Mouse (Mus musculus) MEL (cell line): ENCODE measurements at regions not wholly inside any gene's neighbourhood (a gene's known extent, or its start where the extent isn't known, plus 50 kb on each side); places are given as distances from the start of the nearest gene placed in this dataset.

Experiments
- CHD2 ChIP-seq: IDR thresholded peaks from 2 replicates; pipeline ENCODE4 v1.6.1; 2011; ENCODE audit warnings: low read length, improper control_type of control experiment
- CTCF ChIP-seq, 3 experiments: IDR thresholded peaks in 2 of 3; conservative IDR thresholded peaks in 1 of 3; 2 replicates each; pipeline ENCODE4 v1.5.1; 2011 to 2012; ENCODE audit warnings: low read length in 3 of 3, low read depth in 2 of 3, mild to moderate bottlenecking in 2 of 3, improper control_type of control experiment in 1 of 3, inconsistent platforms in 1 of 3, mixed read lengths in 1 of 3, moderate library complexity in 1 of 3; ENCODE audit not compliant: control insufficient read depth in 1 of 3, insufficient read depth in 1 of 3, poor library complexity in 1 of 3, severe bottlenecking in 1 of 3
- GABPA ChIP-seq: IDR thresholded peaks from 2 replicates; pipeline ENCODE4 v1.6.1; 2012; ENCODE audit warnings: low read depth, mild to moderate bottlenecking, inconsistent platforms, low read length, improper control_type of control experiment, moderate library complexity
- JUND ChIP-seq: IDR thresholded peaks from 2 replicates; pipeline ENCODE4 v1.6.1; 2011; ENCODE audit warnings: low read depth, mild to moderate bottlenecking, improper control_type of control experiment, low read length
- KAT2A ChIP-seq: conservative IDR thresholded peaks from 2 replicates; pipeline ENCODE4 v1.6.1; 2012; ENCODE audit warnings: low read depth, low read length, improper control_type of control experiment, inconsistent platforms
- POLR2A ChIP-seq, 2 experiments: IDR thresholded peaks; 2 replicates each; pipeline ENCODE4 v1.6.1; 2011 to 2012; ENCODE audit warnings: low read length in 2 of 2, mild to moderate bottlenecking in 2 of 2, control low read depth in 1 of 2, improper control_type of control experiment in 1 of 2, low read depth in 1 of 2, moderate library complexity in 1 of 2; ENCODE audit not compliant: control insufficient read depth in 1 of 2, insufficient read depth in 1 of 2, poor library complexity in 1 of 2
- POLR2AphosphoS2 ChIP-seq: IDR thresholded peaks from 2 replicates; pipeline ENCODE4 v1.6.1; 2011; ENCODE audit warnings: low read length, improper control_type of control experiment
- UBTF ChIP-seq: IDR thresholded peaks from 2 replicates; pipeline ENCODE4 v1.6.1; 2012; ENCODE audit warnings: low read depth, mild to moderate bottlenecking, inconsistent platforms, low read length, improper control_type of control experiment, moderate library complexity, borderline replicate concordance; ENCODE audit not compliant: insufficient read depth
- USF2 ChIP-seq, 2 experiments: IDR thresholded peaks; 2 replicates each; pipeline ENCODE4 v1.6.1; 2011 to 2012; ENCODE audit warnings: improper control_type of control experiment in 2 of 2, low read length in 2 of 2, borderline replicate concordance in 1 of 2, inconsistent platforms in 1 of 2, low read depth in 1 of 2, mild to moderate bottlenecking in 1 of 2; ENCODE audit not compliant: insufficient read depth in 1 of 2
- ZKSCAN1 ChIP-seq: IDR thresholded peaks from 2 replicates; pipeline ENCODE4 v1.6.1; 2012; ENCODE audit warnings: low read depth, mild to moderate bottlenecking, inconsistent platforms, low read length, improper control_type of control experiment, moderate library complexity

- TF ChIP-seq CHD2, result no peak
- no peak for TF ChIP-seq UBTF
- no peak for TF ChIP-seq ZKSCAN1
- TF ChIP-seq JUND, result no peak
- no peak for TF ChIP-seq GABPA
- no peak for TF ChIP-seq CTCF (IDR thresholded peaks at IDR 0.05 in 2 of 3, conservative IDR thresholded peaks at IDR 0.05 in 1 of 3; ENCODE audit: control insufficient read depth in 1 of 3, insufficient read depth in 1 of 3, low read depth in 2 of 3, low read length in 3 of 3, poor library complexity in 1 of 3, severe bottlenecking in 1 of 3)
- TF ChIP-seq KAT2A, result no peak
- no peak for TF ChIP-seq USF2 (IDR thresholded peaks at IDR 0.05; ENCODE audit: borderline replicate concordance in 1 of 2, insufficient read depth in 1 of 2, low read depth in 1 of 2, low read length in 2 of 2)
- TF ChIP-seq POLR2AphosphoS2, result no peak
- no peak for TF ChIP-seq POLR2A (IDR thresholded peaks at IDR 0.05; ENCODE audit: control insufficient read depth in 1 of 2, insufficient read depth in 1 of 2, low read depth in 1 of 2, low read length in 2 of 2, poor library complexity in 1 of 2)
These were observed 251.5 kb downstream of the Bcl2 start for GRCm38 (mm10) chr1:106462595-106462994.
